Mouse (Mus musculus) monocyte, adult 5-6 weeks (primary cell): Measurements from ENCODE around the gene Gna14. TPM values are rescaled to one million over a fixed set of nuclear protein-coding genes. Genes with fewer than 3 reads are reported as not detected.

Experiments used
- ATAC-seq: fragments of 153-309, 156-312 bp; replicated peaks from 2 replicates; pipeline ENCODE4 v1.8.0; 2017; ENCODE audit warnings: mild to moderate bottlenecking; ENCODE audit not compliant: low TSS enrichment, insufficient number of reproducible peaks, severe bottlenecking, poor library complexity, low FRiP score
- total RNA-seq: library from RNA; stranded (forward); fragments of 200-1000, 200-491, 200-594 nt; gene quantifications from 3 replicates; pipeline ENCODE4 v1.2.3, GENCODE M21; 2017

Gna14 gene
- total RNA-seq, 1 experiment from 2014 or later: not detected

GRCm38 (mm10) chr19:16494816-16495516 lies 59.4 kb downstream of the Gna14 start:
- ATAC-seq: no peak

GRCm38 (mm10) chr19:16496016-16496415 lies 60.5 kb downstream of the Gna14 start:
- ATAC-seq: no peak

GRCm38 (mm10) chr19:16502054-16502453 lies 66.5 kb downstream of the Gna14 start:
- ATAC-seq: no peak

GRCm38 (mm10) chr19:16506711-16507364 lies 71.3 kb downstream of the Gna14 start:
- ATAC-seq: no peak

- ATAC-seq: no peak
These were observed 75.0 kb downstream of the Gna14 start for GRCm38 (mm10) chr19:16510343-16511080.

- ATAC-seq: no peak
These were observed 75.5 kb downstream of the Gna14 start for GRCm38 (mm10) chr19:16511081-16511420.

GRCm38 (mm10) chr19:16514201-16514600 lies 78.6 kb downstream of the Gna14 start:
- no peak for ATAC-seq

GRCm38 (mm10) chr19:16518569-16518968 lies 83.0 kb downstream of the Gna14 start:
- ATAC-seq: no peak

GRCm38 (mm10) chr19:16520608-16521007 lies 85.0 kb downstream of the Gna14 start:
- no peak for ATAC-seq

GRCm38 (mm10) chr19:16526302-16526880 lies 90.8 kb downstream of the Gna14 start:
- ATAC-seq: no peak

- ATAC-seq: no peak
These were observed 91.5 kb downstream of the Gna14 start for GRCm38 (mm10) chr19:16527031-16527430.

- no peak for ATAC-seq
These were observed 92.8 kb downstream of the Gna14 start for GRCm38 (mm10) chr19:16528225-16528828.

- ATAC-seq: no peak
These were observed 93.8 kb downstream of the Gna14 start for GRCm38 (mm10) chr19:16529293-16529920.

- no peak for ATAC-seq
These were observed 94.4 kb downstream of the Gna14 start for GRCm38 (mm10) chr19:16529999-16530398.

- no peak for ATAC-seq
These were observed 98.7 kb downstream of the Gna14 start for GRCm38 (mm10) chr19:16534311-16534710.

- ATAC-seq: no peak
These were observed 102.9 kb downstream of the Gna14 start for GRCm38 (mm10) chr19:16538416-16538815.

GRCm38 (mm10) chr19:16543688-16544087 lies 108.1 kb downstream of the Gna14 start:
- ATAC-seq: no peak

GRCm38 (mm10) chr19:16556988-16557387 lies 121.4 kb downstream of the Gna14 start:
- ATAC-seq: no peak

- no peak for ATAC-seq
These were observed 122.4 kb downstream of the Gna14 start for GRCm38 (mm10) chr19:16557971-16558370.
